Mouse (Mus musculus): ENCODE results near the gene Washc4. TPM values are rescaled to one million over a fixed set of nuclear protein-coding genes. Genes with fewer than 3 reads are reported as not detected.

The Washc4 gene
- 41.0 TPM for polyA plus RNA-seq (2017; shearing (Covaris generic))

GRCm38 (mm10) chr10:83543439-83544102, at the start of gene Washc4:
Gene Washc4 (plus strand): TSS chr10:83543752.

GRCm38 (mm10) chr10:83533910-83534283, 9.7 kb upstream of the Washc4 start, which contains the start of gene Aldh1l2:
Gene Aldh1l2 (minus strand): TSS chr10:83534140.

Other genes with a start within 250 kb of the Washc4 start
- gene Slc41a2, start 205.9 kb upstream of the Washc4 start, polyA plus RNA-seq (2017; shearing (Covaris generic)) = 0.19 TPM
- 0.93 TPM for gene D10Wsu102e, start 183.5 kb upstream of the Washc4 start, polyA plus RNA-seq (2017; shearing (Covaris generic))
- 0.34 TPM for gene Aldh1l2, start 9.6 kb upstream of the Washc4 start, polyA plus RNA-seq (2017; shearing (Covaris generic))
- gene Appl2, start 105.0 kb downstream of the Washc4 start, polyA plus RNA-seq (2017; shearing (Covaris generic)) = 10.7 TPM
- 0.98 TPM for gene 1500009L16Rik, start 179.1 kb downstream of the Washc4 start, polyA plus RNA-seq (2017; shearing (Covaris generic))